Mouse (Mus musculus): ENCODE measurements around the gene Adipor2. TPM values are rescaled to one million over a fixed set of nuclear protein-coding genes. Genes with fewer than 3 reads are reported as not detected.

The Adipor2 gene
- 56.9 and 61.0 TPM in 2 replicates for polyA plus RNA-seq (2012; rRNA removed)

DNA sequence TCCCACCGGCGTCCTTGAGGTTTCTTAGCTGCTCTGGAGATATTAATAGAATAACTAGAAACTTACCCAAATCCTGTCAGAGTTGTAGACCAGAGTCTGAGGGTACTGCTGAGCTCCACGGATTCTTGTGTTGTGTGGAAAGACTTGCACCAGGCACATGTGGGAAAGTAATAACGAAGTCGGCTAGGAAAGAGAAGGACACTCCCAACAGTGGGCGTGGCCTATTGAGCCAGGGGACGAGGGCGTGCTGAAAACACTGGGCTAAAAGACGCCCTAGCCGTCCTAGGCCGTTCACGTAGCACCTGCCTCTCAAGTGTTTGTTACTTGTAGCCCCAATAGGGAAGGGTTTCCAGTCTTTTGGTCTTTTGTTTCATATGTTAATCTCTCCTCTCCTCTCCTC lies at the start of gene Adipor2:
TSS of gene Adipor2 (minus strand) at position 351 of the 400 bp plus-strand sequence.

DNA sequence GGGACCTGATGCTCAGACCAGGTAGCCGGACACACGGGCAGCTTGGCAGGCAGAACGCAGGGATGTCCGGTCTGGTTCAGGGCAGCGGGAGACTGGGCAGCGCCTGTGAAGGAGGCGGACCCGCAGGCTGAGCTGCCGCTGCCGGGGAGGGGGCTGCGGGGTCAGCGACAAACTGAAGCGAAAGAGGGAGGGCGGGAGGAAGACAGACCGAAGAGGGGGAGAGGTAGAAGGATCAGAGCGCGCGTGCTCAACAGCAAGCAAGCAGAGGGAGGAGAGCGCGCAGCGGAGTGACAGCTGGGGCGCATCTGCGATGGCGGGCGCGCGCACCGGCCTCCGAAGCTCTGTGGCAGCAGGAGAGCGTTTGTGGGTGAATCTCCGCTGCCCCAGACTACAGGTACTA lies 87.0 kb downstream of the Adipor2 start, which contains the start of gene Lrtm2:
TSS of gene Lrtm2 (minus strand) at position 261 of the 400 bp plus-strand sequence.

Other genes with a start within 250 kb of the Adipor2 start
- 31.5 and 32.9 TPM in 2 replicates for gene Dcp1b, start 242.5 kb downstream of the Adipor2 start, polyA plus RNA-seq (2012; rRNA removed)
- gene Cacna1c, start 221.3 kb downstream of the Adipor2 start, polyA plus RNA-seq (2012; rRNA removed), result 10.3 and 11.8 TPM in 2 replicates
- 0.02 and 0.03 TPM in 2 replicates for gene Cacna2d4, start 181.2 kb downstream of the Adipor2 start, polyA plus RNA-seq (2012; rRNA removed)
- 0.36 and 1.1 TPM in 2 replicates for gene Lrtm2, start 86.9 kb downstream of the Adipor2 start, polyA plus RNA-seq (2012; rRNA removed)
- 123 and 131 TPM in 2 replicates for gene Fbxl14, start 62.0 kb upstream of the Adipor2 start, polyA plus RNA-seq (2012; rRNA removed)
- gene Wnt5b, start 126.6 kb upstream of the Adipor2 start, polyA plus RNA-seq (2012; rRNA removed), result 11.6 and 17.4 TPM in 2 replicates